Mouse (Mus musculus) brain, embryonic 14.5 days (tissue): Measurements from ENCODE around the gene Zdhhc17. TPM values are rescaled to one million over a fixed set of nuclear protein-coding genes. Genes with fewer than 3 reads are reported as not detected.
A peak's percentile ranks its signal among the peaks of the same experiment; 100 is the strongest.

ENCODE experiments used
- DNase-seq: peaks from one replicate; pipeline ENCODE4 v3.0.0-alpha.2; 2011; ENCODE audit warnings: low read depth
- CTCF ChIP-seq: fragments of 200-500 bp; IDR thresholded peaks from 2 replicates; pipeline ENCODE4 v1.5.1; 2012; ENCODE audit warnings: inconsistent platforms, mild to moderate bottlenecking, moderate library complexity, borderline replicate concordance; ENCODE audit not compliant: insufficient read depth, insufficient read length; ENCODE audit errors: extremely low read depth
- POLR2A ChIP-seq: fragments of 200-500 bp; IDR thresholded peaks from 2 replicates; pipeline ENCODE4 v1.6.1; 2012; ENCODE audit warnings: mild to moderate bottlenecking, inconsistent platforms, borderline replicate concordance; ENCODE audit not compliant: poor library complexity, insufficient read depth, insufficient read length, severe bottlenecking; ENCODE audit errors: extremely low read depth
- polyA plus RNA-seq: library from polyadenylated mRNA; depleted of rRNA; stranded (reverse); fragments of >200 nt; gene quantifications from 2 replicates; pipeline ENCODE4 v1.2.3, GENCODE M21; 2012; rRNA removed

Zdhhc17 gene
- polyA plus RNA-seq, 1 experiment, result 83.4 TPM

DNA sequence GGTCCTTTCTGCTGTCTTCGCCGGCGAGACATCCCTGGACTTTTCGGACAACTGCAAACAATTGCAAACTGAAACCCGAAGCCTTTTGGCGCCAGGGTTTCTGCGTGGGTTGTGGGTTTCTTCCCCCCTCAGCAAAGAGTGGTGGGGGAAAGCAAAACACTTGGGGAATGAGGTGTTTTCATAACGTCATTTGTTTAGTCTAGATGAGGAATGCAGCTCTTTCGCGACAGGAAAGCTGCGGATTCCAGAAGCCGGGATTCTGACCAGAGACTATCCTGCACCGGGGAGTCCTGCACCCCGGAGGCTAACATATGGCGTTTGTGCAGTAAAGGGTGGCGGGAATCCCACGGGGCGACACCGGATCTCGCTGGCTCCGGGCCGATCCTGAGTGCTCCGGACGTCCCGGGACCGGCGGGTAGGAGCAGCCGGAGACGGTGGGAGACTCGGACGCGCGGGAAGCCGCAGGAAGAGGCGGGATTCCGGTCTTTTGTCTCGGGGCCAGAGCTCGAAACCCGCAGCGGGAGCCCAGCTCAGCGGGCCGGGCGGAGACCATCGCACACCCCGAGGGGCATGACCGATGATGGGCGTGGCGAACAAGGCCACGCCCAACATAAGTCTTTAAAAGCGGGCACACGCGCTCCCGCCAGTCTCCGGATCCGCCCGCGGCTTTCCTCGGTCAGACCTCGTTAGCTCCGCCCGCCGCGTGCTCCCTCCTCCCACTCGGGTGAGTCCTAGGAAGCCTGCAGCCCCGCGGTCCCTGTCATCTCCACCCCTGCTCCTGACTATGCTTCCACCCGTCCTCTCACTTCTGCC is 90.2 kb downstream of the Zdhhc17 start, which contains the start of gene Csrp2:
Gene Csrp2, plus strand, starts transcription at position 259 of the 813 bp plus-strand sequence.
- TF ChIP-seq POLR2A (peak; percentile 85; the same call in 1 of the 2 replicates), CTCF (no peak)

DNA sequence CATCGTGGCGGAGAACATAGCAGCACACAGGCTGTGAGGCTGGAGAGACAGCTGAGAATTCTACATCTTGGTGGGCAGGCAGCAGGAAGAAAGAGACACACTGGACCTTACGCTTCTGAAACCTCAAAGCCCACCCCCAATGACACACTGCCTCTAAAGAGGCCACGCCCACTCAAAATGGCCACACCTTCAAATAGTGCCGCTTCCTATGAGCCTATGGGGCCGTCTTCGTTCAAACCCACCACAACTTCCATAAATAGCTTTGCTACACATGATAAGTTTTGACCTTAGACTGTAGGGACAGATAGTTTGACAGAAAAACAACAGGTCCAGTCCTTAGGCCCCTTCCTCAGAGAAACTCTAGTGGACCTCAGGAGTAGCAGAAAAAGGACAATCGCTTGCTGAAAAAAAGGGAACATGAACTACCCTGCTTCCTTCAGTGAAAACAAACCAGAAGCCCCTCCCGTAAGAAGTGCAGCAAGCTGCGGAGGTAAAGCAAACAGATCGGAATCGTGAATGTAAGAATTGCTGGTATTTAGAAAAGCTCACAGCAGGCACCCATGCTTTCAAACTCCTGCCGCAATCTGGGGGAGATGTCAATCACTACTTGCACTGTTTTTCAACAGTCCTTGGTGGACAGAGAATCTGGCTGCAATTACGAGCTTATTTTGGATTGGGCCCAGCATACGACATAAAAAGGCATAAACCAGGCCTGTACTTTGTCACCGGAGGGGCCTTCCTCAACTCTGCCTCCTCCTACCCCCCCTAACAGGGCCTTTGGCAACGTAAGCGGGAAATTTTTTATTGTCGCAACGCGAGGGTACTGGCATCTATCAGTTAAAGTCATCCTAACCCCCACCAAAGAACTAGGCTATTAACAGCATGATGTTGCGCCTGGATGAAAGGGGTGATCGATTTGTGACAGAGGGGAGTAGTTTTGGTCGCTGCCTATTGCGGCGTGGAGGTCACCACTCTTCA is 91.2 kb downstream of the Zdhhc17 start:
- no peak for TF ChIP-seq POLR2A
- peak; percentile 86 for DNase-seq

More for the DNA sequence above, 90.2 kb downstream of the Zdhhc17 start, which contains the start of gene Csrp2:
- peak; percentile 96 for DNase-seq

DNA sequence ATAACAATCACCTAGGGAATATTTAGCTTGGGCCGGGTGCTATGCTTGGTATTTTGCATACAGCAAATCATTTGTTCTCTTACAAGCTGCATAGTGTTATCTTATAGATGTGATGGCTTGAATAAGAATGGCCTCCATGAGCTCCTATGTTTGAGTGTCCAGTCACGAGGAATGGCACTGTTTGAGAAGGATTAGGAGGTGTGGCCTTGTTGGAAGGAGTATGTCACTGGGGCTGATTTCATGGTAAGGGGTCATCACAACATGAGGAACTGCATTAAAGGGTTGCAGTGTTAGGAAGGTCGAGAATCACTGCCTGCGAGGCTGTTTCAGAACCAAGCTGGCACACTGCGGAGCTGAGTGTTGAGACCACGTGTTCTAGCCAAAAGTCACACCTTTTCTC is 92.4 kb downstream of the Zdhhc17 start:
- DNase-seq, result no peak
- TF ChIP-seq POLR2A, result no peak
- TF ChIP-seq CTCF, result no peak

DNA sequence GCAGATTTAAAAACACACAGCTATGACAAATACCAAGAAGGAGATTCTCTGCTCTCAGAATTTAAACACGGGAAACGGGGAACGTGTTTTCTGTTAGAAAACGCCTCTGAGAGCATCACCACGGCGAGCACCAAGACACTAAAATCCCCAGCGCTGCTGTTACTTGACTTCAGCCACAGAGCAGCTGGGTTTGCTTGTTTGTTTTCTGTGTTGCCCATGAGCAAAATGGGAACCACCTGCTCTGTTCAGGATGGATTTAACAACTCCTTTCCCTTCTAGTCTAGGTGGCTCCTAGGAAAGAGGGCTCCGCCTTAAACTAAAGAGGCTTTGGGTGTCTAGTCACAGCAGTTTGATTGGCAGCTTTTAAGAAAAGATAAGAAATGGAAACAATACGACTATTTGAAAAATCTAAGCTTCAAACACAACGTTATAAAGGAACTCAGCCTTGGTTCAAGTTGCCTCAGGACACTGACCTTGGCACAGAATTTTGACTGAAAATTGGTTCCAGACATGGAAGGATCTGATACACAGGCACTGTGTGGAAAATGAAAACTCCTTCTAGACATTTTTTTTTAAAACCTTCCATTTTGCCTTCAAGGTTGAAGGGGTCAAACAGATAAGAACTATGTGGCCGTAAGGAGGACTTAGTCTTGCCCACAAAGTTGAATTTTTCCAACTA is 93.1 kb downstream of the Zdhhc17 start:
- no peak for DNase-seq
- TF ChIP-seq POLR2A (no peak), CTCF (no peak)

DNA sequence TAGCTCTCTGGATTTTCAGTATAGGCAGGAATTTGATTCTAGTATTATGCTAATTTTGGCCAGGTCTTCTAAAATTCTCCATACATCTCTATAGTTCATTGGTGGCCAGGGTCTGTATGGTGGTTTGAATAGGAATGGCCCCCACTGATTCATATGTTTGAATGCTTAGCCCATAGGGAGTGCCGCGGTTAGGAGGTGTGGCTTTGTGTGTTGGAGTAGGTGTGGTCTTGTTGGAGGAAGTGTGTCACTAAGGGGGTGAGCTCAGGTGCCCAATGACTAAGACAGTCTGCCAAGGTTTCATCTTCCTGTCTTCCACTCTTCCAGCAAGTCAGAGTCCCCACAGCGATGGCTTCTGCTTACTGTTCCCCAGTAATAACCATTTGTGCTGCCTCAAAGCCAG is 106.1 kb downstream of the Zdhhc17 start:
- DNase-seq, result no peak
- TF ChIP-seq CTCF, result no peak
- TF ChIP-seq POLR2A, result no peak

DNA sequence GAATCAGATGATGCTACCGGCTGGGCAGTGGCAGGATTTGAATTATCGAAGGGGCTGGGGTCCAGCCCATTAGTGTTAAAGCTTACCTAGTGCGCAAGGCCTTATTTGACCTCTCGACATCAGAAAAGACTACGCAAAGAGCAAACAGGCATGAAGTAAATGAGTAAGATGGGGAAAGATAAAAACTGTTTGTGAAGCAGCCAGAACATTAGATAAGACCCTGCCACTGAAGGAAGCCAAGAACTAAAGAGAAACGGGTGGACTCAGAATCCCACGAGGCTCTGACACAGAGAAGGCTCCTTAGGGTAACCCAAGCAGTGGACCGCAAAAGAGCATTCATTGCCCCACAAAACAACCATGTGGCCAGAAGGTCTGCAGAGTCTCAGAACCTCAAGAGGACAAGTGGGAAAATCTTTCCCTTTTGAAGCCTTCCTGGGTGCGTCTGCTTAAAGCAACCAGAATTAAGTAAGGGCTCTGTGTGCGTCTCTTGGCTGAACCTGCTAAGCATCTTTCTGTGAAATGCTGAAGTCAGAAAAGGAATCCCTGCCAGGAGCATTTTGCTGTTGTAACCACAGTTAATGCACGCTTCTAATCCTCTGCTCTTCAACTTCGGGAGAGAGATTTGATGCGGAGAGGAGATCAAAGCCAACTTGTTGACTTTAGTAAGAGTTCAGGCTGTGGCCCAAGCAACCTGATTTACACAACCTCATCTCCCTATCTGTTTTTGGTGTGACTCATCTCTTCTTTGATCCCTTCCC is 110.0 kb downstream of the Zdhhc17 start:
- no peak for DNase-seq
- no peak for TF ChIP-seq POLR2A
- no peak for TF ChIP-seq CTCF

Other genes starting within 250 kb of the Zdhhc17 start
- 108 and 138 TPM in 2 replicates for gene Csrp2, start 90.4 kb downstream of the Zdhhc17 start, polyA plus RNA-seq
- 21.0 and 24.2 TPM in 2 replicates for gene Osbpl8, start 154.6 kb upstream of the Zdhhc17 start, polyA plus RNA-seq